Mouse (Mus musculus) intestine, postnatal 0 days (tissue): ENCODE results near the gene Evi5. TPM values are rescaled to one million over a fixed set of nuclear protein-coding genes. Genes with fewer than 3 reads are reported as not detected.

Source experiments
- ATAC-seq: fragments of 200-750 bp; cut with Nextera tagmentation; 2 replicates; pipeline ENCODE4 v1.8.0; 2017; ENCODE audit warnings: mild to moderate bottlenecking, moderate TSS enrichment, moderate library complexity
- H3K27ac ChIP-seq: fragments of 300-500 bp; sonication (generic); 2 replicates; pipeline ENCODE4 v1.5.1; 2014; ENCODE audit warnings: mild to moderate bottlenecking, low read depth, low read length, moderate library complexity
- H3K27me3 ChIP-seq: fragments of 300-500 bp; sonication (generic); replicated peaks from 2 replicates; pipeline ENCODE4 v1.6.1; 2014; ENCODE audit warnings: low read length, mixed read lengths; ENCODE audit not compliant: control insufficient read depth, insufficient read depth
- H3K36me3 ChIP-seq: fragments of 300-500 bp; sonication (generic); 2 replicates; pipeline ENCODE4 v1.6.1; 2014; ENCODE audit warnings: mild to moderate bottlenecking, moderate library complexity; ENCODE audit not compliant: control insufficient read depth, insufficient read depth
- H3K4me1 ChIP-seq: fragments of 300-500 bp; sonication (generic); replicated peaks from 2 replicates; pipeline ENCODE4 v1.6.1; 2014; ENCODE audit warnings: antibody characterized with exemption, low read length, mixed read lengths; ENCODE audit not compliant: control insufficient read depth, insufficient read depth
- H3K4me2 ChIP-seq: fragments of 300-500 bp; sonication (generic); replicated peaks from 2 replicates; pipeline ENCODE4 v1.6.1; 2014; ENCODE audit warnings: low read depth, mild to moderate bottlenecking, moderate library complexity
- H3K4me3 ChIP-seq: fragments of 300-500 bp; sonication (generic); 2 replicates; pipeline ENCODE4 v1.5.1; 2014; ENCODE audit warnings: low read depth, low read length
- H3K9ac ChIP-seq: fragments of 300-500 bp; sonication (generic); 2 replicates; pipeline ENCODE4 v1.6.1; 2014; ENCODE audit warnings: mild to moderate bottlenecking, low read depth, low read length
- H3K9me3 ChIP-seq: fragments of 300-500 bp; sonication (generic); 2 replicates; pipeline ENCODE4 v1.6.1; 2016; ENCODE audit warnings: mixed run types; ENCODE audit not compliant: control insufficient read depth
- CTCF ChIP-seq: sonication (generic); IDR thresholded peaks from 2 replicates; pipeline ENCODE4 v1.5.1; 2016; ENCODE audit warnings: low read depth, mild to moderate bottlenecking, control low read depth, antibody characterized with exemption, moderate library complexity
- WGBS: fragments of 180-500 bp; shearing (Covaris S2); extraction: QIAGEN DNeasy Blood & Tissue Kit; methylation state at CpG from one replicate; pipeline ENCODE4 v1.1.7; 2014; 5-methylcytosine and 5-hydroxymethylcytosine counted together
- polyA plus RNA-seq: library from polyadenylated mRNA; unstranded; fragments of >200 nt; fragmentation: Nextera tagmentation; extraction: Ambion mirVana; gene quantifications from 2 replicates; pipeline ENCODE4 v1.2.1, GENCODE M21; 2015

Gene Evi5
- polyA plus RNA-seq, 1 experiment from 2014 or later: 39.7 TPM

- ATAC-seq: no peak
- no peak for TF ChIP-seq CTCF
- H3K27me3 ChIP-seq: no peaks in the 10 kb centered on the region
- H3K4me3 ChIP-seq: no peak overlapping the region
- H3K9me3 ChIP-seq: no peaks in the 10 kb centered on the region
- WGBS: 66% methylated on average over 5 of the region's 5 CpGs
- H3K9ac ChIP-seq: no peak overlapping the region
- no peak overlapping the region for H3K4me2 ChIP-seq
- no peak overlapping the region for H3K27ac ChIP-seq
- no peaks in the 10 kb centered on the region for H3K4me1 ChIP-seq
- H3K36me3 ChIP-seq: peaks cover 50% of the 10 kb centered on the region
Observed at GRCm38 (mm10) chr5:107910084-107910616, 35.2 kb upstream of the Evi5 start.

- Histone ChIP-seq H3K9me3 (no peaks in the 10 kb centered on the region), H3K27me3 (no peaks in the 10 kb centered on the region), H3K4me1 (no peaks in the 10 kb centered on the region), H3K36me3 (peaks cover 55% of the 10 kb centered on the region), H3K4me3 (no peak overlapping the region), H3K27ac (no peak overlapping the region), H3K4me2 (no peak overlapping the region), H3K9ac (no peak overlapping the region)
- TF ChIP-seq CTCF: no peak
- ATAC-seq: no peak
- WGBS: 81% methylated on average over 3 of the region's 3 CpGs
Observed at GRCm38 (mm10) chr5:107909668-107910067, 34.8 kb upstream of the Evi5 start.

- no peak overlapping the region for H3K27ac ChIP-seq
- H3K4me3 ChIP-seq: no peak overlapping the region
- ATAC-seq: no peak
- WGBS: 63% methylated on average over 2 of the region's 2 CpGs
- H3K27me3 ChIP-seq: no peaks in the 10 kb centered on the region
- peaks cover 64% of the 10 kb centered on the region for H3K36me3 ChIP-seq
- no peaks in the 10 kb centered on the region for H3K9me3 ChIP-seq
- H3K4me1 ChIP-seq: no peaks in the 10 kb centered on the region
- no peak overlapping the region for H3K9ac ChIP-seq
- H3K4me2 ChIP-seq: no peak overlapping the region
- TF ChIP-seq CTCF: no peak
Observed at GRCm38 (mm10) chr5:107908514-107909110, 33.7 kb upstream of the Evi5 start.

GRCm38 (mm10) chr5:107904325-107904724 is 29.4 kb upstream of the Evi5 start:
- WGBS: 49% methylated on average over 3 of the region's 3 CpGs
- no peak overlapping the region for H3K4me3 ChIP-seq

GRCm38 (mm10) chr5:107901014-107901615 is 26.2 kb upstream of the Evi5 start:
- ATAC-seq: peak; percentile 32
- under 1% methylated on average over 23 of the region's 23 CpGs for WGBS
- Histone ChIP-seq H3K9me3 (no peaks in the 10 kb centered on the region), H3K36me3 (peaks cover 38% of the 10 kb centered on the region), H3K27me3 (no peaks in the 10 kb centered on the region), H3K4me2 (peak overlapping the region; percentile 64), H3K4me3 (peak overlapping the region; percentile 77), H3K27ac (peak overlapping the region; percentile 47), H3K4me1 (no peaks in the 10 kb centered on the region), H3K9ac (peak overlapping the region; percentile 71)
- TF ChIP-seq CTCF: no peak

More at GRCm38 (mm10) chr5:107904325-107904724, 29.4 kb upstream of the Evi5 start:
- TF ChIP-seq CTCF: no peak
- peaks cover 69% of the 10 kb centered on the region for H3K36me3 ChIP-seq
- no peak overlapping the region; the same call in 1 of the 2 replicates for H3K27ac ChIP-seq
- H3K4me2 ChIP-seq: no peak overlapping the region
- no peaks in the 10 kb centered on the region for H3K9me3 ChIP-seq
- H3K27me3 ChIP-seq: no peaks in the 10 kb centered on the region
- no peak for ATAC-seq
- H3K4me1 ChIP-seq: no peaks in the 10 kb centered on the region
- no peak overlapping the region for H3K9ac ChIP-seq

- Histone ChIP-seq H3K9ac (peak within 1 kb of the TSS; percentile 71), H3K4me2 (peak within 1 kb of the TSS; percentile 64), H3K4me1 (no peaks in the 10 kb centered on the region), H3K27me3 (no peaks in the 10 kb centered on the region), H3K9me3 (no peaks in the 10 kb centered on the region), H3K36me3 (peaks cover 31% of the 10 kb centered on the region), H3K27ac (peak within 1 kb of the TSS; percentile 47), H3K4me3 (peak within 1 kb of the TSS; percentile 77)
- TF ChIP-seq CTCF: peak; percentile 97
- ATAC-seq: peak; percentile 95
- 3% methylated on average over 66 of the region's 66 CpGs for WGBS
Observed at GRCm38 (mm10) chr5:107900206-107901013, 25.5 kb upstream of the Evi5 start, which contains the start of gene Rpl5. Rpl5 (plus strand) TSS chr5:107900502.
